12 mouse cellular contexts compared by ENCODE assay signal in genomic region chr5:103658921-103659320, GRCm38 (mm10). TPM values are rescaled to one million over a fixed set of nuclear protein-coding genes. Genes with fewer than 3 reads are reported as not detected.
A peak's percentile ranks its signal among the peaks of the same experiment; 100 is the strongest.
DNase-seq lines count a peak whose midpoint lies in the region; ATAC-seq lines count a peak whose summit lies in the region.
"Had no signal": no experiment of that assay in that cellular context is flagged by ENCODE, and none has a peak within 500 bp of the region (broad histone marks: within the 10 kb centered on the region; RNA-seq: fewer than 3 reads in every experiment).

No protein-coding gene starts in this region.

- H3K9me3 ChIP-seq in liver, embryonic 11.5 days (ENCODE audit: control insufficient read depth, low read length), result no peaks in the 10 kb centered on the region
- no peaks in the 10 kb centered on the region for H3K9me3 ChIP-seq in forebrain, embryonic 15.5 days
- H3K9me3 ChIP-seq: heart, embryonic 15.5 days had no signal

- H3K27ac ChIP-seq in liver, embryonic 11.5 days (ENCODE audit: low read depth, low read length), result no peak overlapping the region
- no peak overlapping the region for H3K27ac ChIP-seq in forebrain, embryonic 15.5 days (replicated peaks)
- H3K27ac ChIP-seq: heart, embryonic 15.5 days had no signal

- no peak overlapping the region for H3K4me2 ChIP-seq in liver, embryonic 11.5 days
- no peak overlapping the region for H3K4me2 ChIP-seq in forebrain, embryonic 15.5 days (replicated peaks)
- H3K4me2 ChIP-seq: heart, embryonic 15.5 days; midbrain, embryonic 11.5 days had no signal

- H3K9ac ChIP-seq in liver, embryonic 11.5 days (ENCODE audit: low read depth, low read length), result no peak overlapping the region
- H3K9ac ChIP-seq in forebrain, embryonic 15.5 days (replicated peaks), result no peak overlapping the region
- H3K9ac ChIP-seq: heart, embryonic 15.5 days had no signal

- 60% methylated on average over 5 of the region's 5 CpGs for WGBS in liver, embryonic 11.5 days
- WGBS in forebrain, embryonic 15.5 days, result 69% methylated on average over 5 of the region's 5 CpGs

- H3K36me3 ChIP-seq in liver, embryonic 11.5 days (ENCODE audit: control insufficient read depth, insufficient read depth, low read length), result no peaks in the 10 kb centered on the region
- H3K36me3 ChIP-seq in forebrain, embryonic 15.5 days, result no peaks in the 10 kb centered on the region
- H3K36me3 ChIP-seq: heart, embryonic 15.5 days had no signal

- DNase-seq in embryo, embryonic 10 days (ENCODE audit: low spot score), result peak; percentile 40
- DNase-seq in embryo, embryonic 11 days, result no peak
- peak; percentile 12 for DNase-seq in liver
- no peak for DNase-seq in liver, embryonic 11.5 days (ENCODE audit: low spot score)
- peak; percentile 46 for DNase-seq in ZHBTc4 (ENCODE audit: low read depth, low spot score)

- no peaks in the 10 kb centered on the region for H3K4me1 ChIP-seq in liver, embryonic 11.5 days (replicated peaks; ENCODE audit: control insufficient read depth, insufficient read depth, low read length)
- H3K4me1 ChIP-seq in forebrain, embryonic 15.5 days, result peaks cover 7% of the 10 kb centered on the region

- H3K4me3 ChIP-seq in liver, embryonic 11.5 days (ENCODE audit: low read depth, low read length), result no peak overlapping the region
- H3K4me3 ChIP-seq in forebrain, embryonic 15.5 days, result no peak overlapping the region
- H3K4me3 ChIP-seq: erythroblast, embryonic 14.5 days; heart, embryonic 15.5 days had no signal

- no peaks in the 10 kb centered on the region; the same call in 1 of the 2 replicates for H3K27me3 ChIP-seq in liver, embryonic 11.5 days (replicated peaks; ENCODE audit: control insufficient read depth, insufficient read depth, low read length)
- no peaks in the 10 kb centered on the region for H3K27me3 ChIP-seq in forebrain, embryonic 15.5 days
- H3K27me3 ChIP-seq: heart, embryonic 15.5 days had no signal

- ATAC-seq in liver, embryonic 11.5 days (replicated peaks; ENCODE audit: low FRiP score), result no peak
- peak; percentile 49; the same call in 1 of the 2 replicates for ATAC-seq in megakaryocyte-erythroid progenitor cell, adult 5-6 weeks (replicated peaks; ENCODE audit: low FRiP score, low TSS enrichment, poor library complexity, severe bottlenecking)
- ATAC-seq in frontal cortex, adult (ENCODE audit: low TSS enrichment), result no peak
- no peak for ATAC-seq in forebrain, embryonic 15.5 days (replicated peaks)

RNA-seq across cellular contexts. Expression of gene 1700016H13Rik, which starts 3.1 kb away (rescaled TPM):
- polyA plus RNA-seq in liver, embryonic 11.5 days (2014; fragmentation: Nextera tagmentation; extraction: Ambion mirVana), result 0.15 TPM in 1 of 2 replicates, not detected in the other
- not detected in 2 replicates for total RNA-seq in megakaryocyte-erythroid progenitor cell, adult 5-6 weeks (2014; fragmentation: Nextera tagmentation)
- not detected in 2 replicates for total RNA-seq in megakaryocyte-erythroid progenitor cell, adult 5-6 weeks (2017)
- 0.31 and 0.62 TPM in 2 replicates for polyA plus RNA-seq in forebrain, embryonic 15.5 days (2015; fragmentation: Nextera tagmentation; extraction: Ambion mirVana)
- total RNA-seq: left cerebral cortex, adult 8-10 months had no signal
- polyA plus RNA-seq: erythroblast, embryonic 14.5 days had no signal

RNA-seq across cellular contexts. Expression of gene Slc10a6, which starts 29.7 kb away (rescaled TPM):
- polyA plus RNA-seq in liver, embryonic 11.5 days (2014; fragmentation: Nextera tagmentation; extraction: Ambion mirVana), result 0.15 TPM in 1 of 2 replicates, not detected in the other
- total RNA-seq in megakaryocyte-erythroid progenitor cell, adult 5-6 weeks (2014; fragmentation: Nextera tagmentation), result not detected in 2 replicates
- not detected in 2 replicates for total RNA-seq in megakaryocyte-erythroid progenitor cell, adult 5-6 weeks (2017)
- 0.17 TPM in 1 of 2 replicates, not detected in the other for polyA plus RNA-seq in forebrain, embryonic 15.5 days (2015; fragmentation: Nextera tagmentation; extraction: Ambion mirVana)
- total RNA-seq: left cerebral cortex, adult 8-10 months had no signal

RNA-seq across cellular contexts. Expression of gene Aff1, which starts 33.3 kb away (rescaled TPM):
- polyA plus RNA-seq in liver, embryonic 11.5 days (2014; fragmentation: Nextera tagmentation; extraction: Ambion mirVana), result 19.3 and 19.7 TPM in 2 replicates
- 52.5 and 58.0 TPM in 2 replicates for total RNA-seq in megakaryocyte-erythroid progenitor cell, adult 5-6 weeks (2014; fragmentation: Nextera tagmentation)
- total RNA-seq in megakaryocyte-erythroid progenitor cell, adult 5-6 weeks (2017), result 15.6 and 16.7 TPM in 2 replicates
- polyA plus RNA-seq in forebrain, embryonic 15.5 days (2015; fragmentation: Nextera tagmentation; extraction: Ambion mirVana), result 1.2 and 2.4 TPM in 2 replicates

Comparison
In these comparisons a context has a peak if more than half of its experiments do, and no peak if none do; other contexts are left out.
1. DNase-seq: peak in embryo, embryonic 10 days (single experiment), liver (single experiment) and ZHBTc4 (single experiment); none in embryo, embryonic 11 days (single experiment) and liver, embryonic 11.5 days (single experiment).